Mouse (Mus musculus) liver, embryonic 11.5 days (tissue): ENCODE data around the gene F11r. TPM values are rescaled to one million over a fixed set of nuclear protein-coding genes. Genes with fewer than 3 reads are reported as not detected.
A peak's percentile ranks its signal among the peaks of the same experiment; 100 is the strongest.

Experiments used
- ATAC-seq: fragments of 200-750 bp; cut with Nextera tagmentation; replicated peaks from 2 replicates; pipeline ENCODE4 v1.8.0; 2017; ENCODE audit warnings: moderate number of reproducible peaks, mild to moderate bottlenecking, moderate TSS enrichment, moderate library complexity; ENCODE audit not compliant: low FRiP score
- DNase-seq: peaks from one replicate; pipeline ENCODE4 v3.0.0-alpha.2; 2017; ENCODE audit warnings: low spot score
- H3K27ac ChIP-seq: fragments of 300-500 bp; sonication (generic); 2 replicates; pipeline ENCODE4 v1.5.1; 2014; ENCODE audit warnings: mild to moderate bottlenecking, low read depth, low read length, control low read depth
- H3K27me3 ChIP-seq: fragments of 300-500 bp; sonication (generic); replicated peaks from 2 replicates; pipeline ENCODE4 v1.6.1; 2014; ENCODE audit warnings: low read length, mixed read lengths; ENCODE audit not compliant: control insufficient read depth, insufficient read depth
- H3K36me3 ChIP-seq: fragments of 300-500 bp; sonication (generic); 2 replicates; pipeline ENCODE4 v1.6.1; 2014; ENCODE audit warnings: mild to moderate bottlenecking, low read length, moderate library complexity, mixed read lengths; ENCODE audit not compliant: control insufficient read depth, insufficient read depth
- H3K4me1 ChIP-seq: fragments of 300-500 bp; sonication (generic); replicated peaks from 2 replicates; pipeline ENCODE4 v1.6.1; 2014; ENCODE audit warnings: low read length, mixed read lengths; ENCODE audit not compliant: control insufficient read depth, insufficient read depth
- H3K4me2 ChIP-seq: fragments of 300-500 bp; sonication (generic); 2 replicates; pipeline ENCODE4 v1.6.1; 2014; ENCODE audit warnings: mild to moderate bottlenecking, control low read depth, moderate library complexity
- H3K4me3 ChIP-seq: fragments of 300-500 bp; sonication (generic); 2 replicates; pipeline ENCODE4 v1.5.1; 2014; ENCODE audit warnings: low read depth, low read length, control low read depth
- H3K9ac ChIP-seq: fragments of 300-500 bp; sonication (generic); 2 replicates; pipeline ENCODE4 v1.6.1; 2014; ENCODE audit warnings: low read depth, low read length, control low read depth
- H3K9me3 ChIP-seq: fragments of 300-500 bp; sonication (generic); 2 replicates; pipeline ENCODE4 v1.6.1; 2016; ENCODE audit warnings: low read length, inconsistent platforms, mixed read lengths; ENCODE audit not compliant: control insufficient read depth
- WGBS: fragments of 180-500 bp; shearing (Covaris S2); extraction: QIAGEN DNeasy Blood & Tissue Kit; methylation state at CpG from one replicate; pipeline ENCODE4 v1.1.7; 2014; 5-methylcytosine and 5-hydroxymethylcytosine counted together
- polyA plus RNA-seq: library from polyadenylated mRNA; unstranded; fragments of >200 nt; fragmentation: Nextera tagmentation; extraction: Ambion mirVana; gene quantifications from 2 replicates; pipeline ENCODE4 v1.2.1, GENCODE M21; 2014

The F11r gene
- polyA plus RNA-seq, 1 experiment from 2014 or later: 47.8 TPM

DNA sequence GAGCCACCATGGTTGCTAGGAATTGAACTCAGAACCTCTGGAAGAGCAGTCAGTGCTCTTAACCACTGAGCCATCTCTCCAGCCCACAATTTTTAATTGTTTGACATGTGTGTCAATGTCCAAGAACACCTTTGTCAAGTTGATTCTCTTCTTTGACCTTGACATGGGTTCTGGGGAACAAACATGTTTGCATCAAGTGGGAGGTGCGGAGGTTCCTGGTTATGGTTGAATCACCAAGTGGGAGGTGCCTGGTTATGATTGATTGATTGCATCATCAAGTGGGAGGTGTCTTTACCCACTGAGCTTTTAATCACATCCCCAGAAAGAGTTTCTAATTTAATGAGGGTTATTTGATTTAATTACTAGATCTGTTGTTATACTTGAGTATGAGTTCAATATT, 20.2 kb downstream of the F11r start:
- H3K27me3 ChIP-seq: no peaks in the 10 kb centered on the region
- no peak overlapping the region for H3K4me3 ChIP-seq
- 94% methylated on average over 1 of the region's 1 CpGs for WGBS
- DNase-seq (no peak), ATAC-seq (no peak)
- no peak overlapping the region for H3K27ac ChIP-seq
- no peaks in the 10 kb centered on the region; the same call in 1 of the 2 replicates for H3K36me3 ChIP-seq
- no peaks in the 10 kb centered on the region for H3K9me3 ChIP-seq
- no peak overlapping the region for H3K4me2 ChIP-seq
- no peaks in the 10 kb centered on the region for H3K4me1 ChIP-seq
- no peak overlapping the region for H3K9ac ChIP-seq

DNA sequence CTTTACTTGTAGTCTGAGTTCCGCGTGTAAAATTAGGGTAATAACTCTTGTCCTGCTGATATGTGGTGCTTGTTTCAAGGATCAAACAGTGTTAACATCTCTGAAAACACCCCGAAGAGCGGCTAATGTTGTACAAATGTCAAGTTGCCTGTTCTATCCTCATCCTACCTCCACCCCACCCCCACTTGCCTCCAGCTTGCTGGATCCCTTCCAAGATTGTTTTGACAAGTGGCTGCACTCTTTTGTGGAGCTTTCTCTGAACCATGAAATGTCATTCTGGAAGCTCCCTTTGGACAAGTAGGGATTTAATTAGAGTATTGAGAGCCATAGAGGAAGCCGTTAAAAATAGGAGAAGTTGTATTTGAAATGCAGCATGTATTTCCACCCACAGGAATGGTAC, 22.5 kb downstream of the F11r start:
- H3K27me3 ChIP-seq: no peaks in the 10 kb centered on the region
- no peak for ATAC-seq
- no peak overlapping the region for H3K4me2 ChIP-seq
- no peak for DNase-seq
- no peak overlapping the region for H3K9ac ChIP-seq
- H3K9me3 ChIP-seq: no peaks in the 10 kb centered on the region
- peaks cover 4% of the 10 kb centered on the region; the same call in 1 of the 2 replicates for H3K36me3 ChIP-seq
- H3K4me1 ChIP-seq: no peaks in the 10 kb centered on the region
- H3K27ac ChIP-seq: no peak overlapping the region
- 77% methylated on average over 5 of the region's 5 CpGs for WGBS
- no peak overlapping the region for H3K4me3 ChIP-seq

- H3K27me3 ChIP-seq: no peaks in the 10 kb centered on the region
- H3K36me3 ChIP-seq: peaks cover 6% of the 10 kb centered on the region; the same call in 1 of the 2 replicates
- no peak for ATAC-seq
- no peak overlapping the region for H3K27ac ChIP-seq
- DNase-seq: no peak
- no peak overlapping the region for H3K4me2 ChIP-seq
- no peak overlapping the region for H3K9ac ChIP-seq
- H3K4me1 ChIP-seq: no peaks in the 10 kb centered on the region
- H3K4me3 ChIP-seq: no peak overlapping the region
- H3K9me3 ChIP-seq: no peaks in the 10 kb centered on the region
- 93% methylated on average over 21 of the region's 22 CpGs for WGBS
These were observed 23.5 kb downstream of the F11r start for GRCm38 (mm10) chr1:171460551-171461503.

GRCm38 (mm10) chr1:171463133-171463532, 25.8 kb downstream of the F11r start:
- Histone ChIP-seq H3K9me3 (no peaks in the 10 kb centered on the region), H3K36me3 (peaks cover 6% of the 10 kb centered on the region; the same call in 1 of the 2 replicates), H3K9ac (no peak overlapping the region), H3K27ac (no peak overlapping the region), H3K4me3 (no peak overlapping the region), H3K27me3 (no peaks in the 10 kb centered on the region), H3K4me2 (no peak overlapping the region), H3K4me1 (no peaks in the 10 kb centered on the region)
- ATAC-seq: no peak
- 75% methylated on average over 3 of the region's 3 CpGs for WGBS
- no peak for DNase-seq

- WGBS: 82% methylated on average over 5 of the region's 5 CpGs
- no peak overlapping the region for H3K4me3 ChIP-seq
- H3K9ac ChIP-seq: no peak overlapping the region
- no peak overlapping the region for H3K27ac ChIP-seq
- no peaks in the 10 kb centered on the region for H3K4me1 ChIP-seq
- H3K27me3 ChIP-seq: no peaks in the 10 kb centered on the region
- no peak for DNase-seq
- no peak for ATAC-seq
- peaks cover 6% of the 10 kb centered on the region; the same call in 1 of the 2 replicates for H3K36me3 ChIP-seq
- no peak overlapping the region for H3K4me2 ChIP-seq
- H3K9me3 ChIP-seq: no peaks in the 10 kb centered on the region
These were observed 28.5 kb downstream of the F11r start for GRCm38 (mm10) chr1:171465749-171466412.

DNA sequence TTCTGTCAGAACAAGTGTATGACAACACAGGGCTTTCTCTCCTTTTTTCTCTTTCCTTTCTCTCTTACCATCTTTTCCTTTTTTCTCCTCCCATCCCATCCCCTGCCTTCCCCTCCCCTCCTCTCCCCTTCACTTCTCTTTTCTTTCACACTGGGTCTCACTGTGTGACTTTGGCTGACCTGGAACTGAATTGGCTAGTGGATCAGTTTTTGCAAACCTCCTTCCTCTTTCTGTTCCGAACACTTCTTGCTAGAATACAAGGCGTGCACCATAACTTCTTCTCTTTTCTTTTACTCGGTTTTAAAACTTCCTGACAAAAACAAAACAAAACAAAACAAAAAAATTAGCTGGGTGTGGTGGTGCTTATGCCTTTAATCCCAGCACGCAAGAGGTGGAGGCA, 29.2 kb downstream of the F11r start:
- no peak for DNase-seq
- H3K36me3 ChIP-seq: peaks cover 6% of the 10 kb centered on the region; the same call in 1 of the 2 replicates
- no peak for ATAC-seq
- no peaks in the 10 kb centered on the region for H3K9me3 ChIP-seq
- no peak overlapping the region for H3K9ac ChIP-seq
- H3K27ac ChIP-seq: no peak overlapping the region
- no peaks in the 10 kb centered on the region for H3K27me3 ChIP-seq
- H3K4me1 ChIP-seq: no peaks in the 10 kb centered on the region
- WGBS: 54% methylated on average over 4 of the region's 4 CpGs
- no peak overlapping the region for H3K4me2 ChIP-seq
- H3K4me3 ChIP-seq: no peak overlapping the region

- Histone ChIP-seq H3K36me3 (0 out of 2 replicates have a peak, but pooled peaks cover 2% of the 10 kb centered on the region), H3K9me3 (no peaks in the 10 kb centered on the region), H3K9ac (no peak overlapping the region), H3K4me2 (no peak overlapping the region), H3K27me3 (no peaks in the 10 kb centered on the region), H3K4me1 (no peaks in the 10 kb centered on the region), H3K27ac (no peak overlapping the region), H3K4me3 (no peak overlapping the region)
- ATAC-seq (no peak), DNase-seq (no peak)
- 75% methylated on average over 3 of the region's 3 CpGs for WGBS
These were observed 32.3 kb downstream of the F11r start for GRCm38 (mm10) chr1:171469678-171470077.

GRCm38 (mm10) chr1:171470371-171470871, 33.1 kb downstream of the F11r start:
- H3K27me3 ChIP-seq: no peaks in the 10 kb centered on the region
- no peaks in the 10 kb centered on the region for H3K9me3 ChIP-seq
- no peak overlapping the region for H3K27ac ChIP-seq
- no peak for ATAC-seq
- no peaks in the 10 kb centered on the region for H3K4me1 ChIP-seq
- H3K4me3 ChIP-seq: no peak overlapping the region
- 0 out of 2 replicates have a peak overlapping the region, but pooled peaks have one; percentile 28 for H3K4me2 ChIP-seq
- H3K9ac ChIP-seq: no peak overlapping the region
- no peak for DNase-seq
- H3K36me3 ChIP-seq: 0 out of 2 replicates have a peak, but pooled peaks cover 2% of the 10 kb centered on the region
- WGBS: 25% methylated on average over 7 of the region's 7 CpGs
